Mouse (Mus musculus) hindbrain, postnatal 0 days (tissue): ENCODE measurements around the gene Prkar1a. TPM values are rescaled to one million over a fixed set of nuclear protein-coding genes. Genes with fewer than 3 reads are reported as not detected.

ENCODE experiments used
- ATAC-seq: fragments of 200-750 bp; cut with Nextera tagmentation; 2 replicates; pipeline ENCODE4 v1.8.0; 2017; ENCODE audit warnings: mild to moderate bottlenecking, moderate TSS enrichment, moderate library complexity
- DNase-seq: peaks from one replicate; pipeline ENCODE4 v3.0.0-alpha.2; 2015; ENCODE audit warnings: low spot score
- H3K27ac ChIP-seq: fragments of 300-500 bp; sonication (generic); 2 replicates; pipeline ENCODE4 v1.5.1; 2014; ENCODE audit warnings: mild to moderate bottlenecking
- H3K27me3 ChIP-seq: fragments of 300-500 bp; sonication (generic); 2 replicates; pipeline ENCODE4 v1.6.1; 2014; ENCODE audit warnings: low read length, mixed read lengths; ENCODE audit not compliant: insufficient read depth
- H3K36me3 ChIP-seq: fragments of 300-500 bp; sonication (generic); 2 replicates; pipeline ENCODE4 v1.6.1; 2014; ENCODE audit warnings: low read length, mixed read lengths; ENCODE audit not compliant: insufficient read depth
- H3K4me1 ChIP-seq: fragments of 300-500 bp; sonication (generic); 2 replicates; pipeline ENCODE4 v1.6.1; 2014; ENCODE audit warnings: antibody characterized with exemption, low read length, mixed read lengths; ENCODE audit not compliant: insufficient read depth
- H3K4me2 ChIP-seq: fragments of 300-500 bp; sonication (generic); 2 replicates; pipeline ENCODE4 v1.6.1; 2014; ENCODE audit warnings: low read depth, mild to moderate bottlenecking, low read length, moderate library complexity, mixed read lengths
- H3K4me3 ChIP-seq: fragments of 300-500 bp; sonication (generic); 2 replicates; pipeline ENCODE4 v1.5.1; 2014; ENCODE audit warnings: low read length
- H3K9ac ChIP-seq: fragments of 300-500 bp; sonication (generic); replicated peaks from 2 replicates; pipeline ENCODE4 v1.6.1; 2014; ENCODE audit warnings: mild to moderate bottlenecking, low read length, moderate library complexity, mixed read lengths
- H3K9me3 ChIP-seq: fragments of 300-500 bp; sonication (generic); 2 replicates; pipeline ENCODE4 v1.6.1; 2016; ENCODE audit warnings: low read length, mixed read lengths
- CTCF ChIP-seq: IDR thresholded peaks from 2 replicates; pipeline ENCODE4 v1.5.1; 2016; ENCODE audit warnings: antibody characterized with exemption, control low read depth, low read depth
- WGBS: fragments of 180-500 bp; shearing (Covaris S2); extraction: QIAGEN DNeasy Blood & Tissue Kit; methylation state at CpG from one replicate; pipeline ENCODE4 v1.1.7; 2014; 5-methylcytosine and 5-hydroxymethylcytosine counted together
- polyA plus RNA-seq: library from polyadenylated mRNA; unstranded; fragments of >200 nt; fragmentation: Nextera tagmentation; extraction: Ambion mirVana; gene quantifications from 2 replicates; pipeline ENCODE4 v1.2.1, GENCODE M21; 2015
- total RNA-seq: library from RNA; depleted of rRNA; stranded (reverse); fragments of >200 nt; gene quantifications from 2 replicates; pipeline ENCODE4 v1.2.3, GENCODE M21; 2014; rRNA removed

The Prkar1a gene
- total and polyA plus RNA-seq, 2 experiments from 2014 or later: 190 to 435 TPM

DNA sequence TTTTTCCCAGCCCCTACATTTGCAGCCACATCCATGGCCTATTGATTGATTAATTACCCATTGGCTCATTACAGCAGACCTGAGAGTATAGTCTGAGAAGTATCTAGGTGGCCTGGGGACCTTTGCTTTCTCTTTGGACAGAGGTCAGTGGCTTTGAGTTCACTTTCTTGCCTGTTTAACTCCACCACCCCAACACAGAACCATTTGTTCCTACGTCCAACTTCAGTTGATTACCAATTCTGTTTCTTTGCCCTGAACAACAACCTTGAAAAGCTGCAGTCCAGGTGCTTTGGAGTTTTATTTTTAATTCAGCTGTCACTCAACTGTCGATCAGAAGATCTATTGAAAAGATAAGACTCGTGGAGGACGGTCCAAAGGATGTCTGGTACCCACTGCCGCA lies 60.3 kb downstream of the Prkar1a start:
- Histone ChIP-seq H3K4me1 (peaks cover 6% of the 10 kb centered on the region; the same call in 1 of the 2 replicates), H3K36me3 (no peaks in the 10 kb centered on the region), H3K4me3 (no peak overlapping the region), H3K27me3 (no peaks in the 10 kb centered on the region), H3K4me2 (no peak overlapping the region), H3K27ac (no peak overlapping the region), H3K9me3 (no peaks in the 10 kb centered on the region), H3K9ac (no peak overlapping the region)
- 84% methylated on average over 5 of the region's 5 CpGs for WGBS
- ATAC-seq (no peak), DNase-seq (no peak)
- no peak for TF ChIP-seq CTCF

DNA sequence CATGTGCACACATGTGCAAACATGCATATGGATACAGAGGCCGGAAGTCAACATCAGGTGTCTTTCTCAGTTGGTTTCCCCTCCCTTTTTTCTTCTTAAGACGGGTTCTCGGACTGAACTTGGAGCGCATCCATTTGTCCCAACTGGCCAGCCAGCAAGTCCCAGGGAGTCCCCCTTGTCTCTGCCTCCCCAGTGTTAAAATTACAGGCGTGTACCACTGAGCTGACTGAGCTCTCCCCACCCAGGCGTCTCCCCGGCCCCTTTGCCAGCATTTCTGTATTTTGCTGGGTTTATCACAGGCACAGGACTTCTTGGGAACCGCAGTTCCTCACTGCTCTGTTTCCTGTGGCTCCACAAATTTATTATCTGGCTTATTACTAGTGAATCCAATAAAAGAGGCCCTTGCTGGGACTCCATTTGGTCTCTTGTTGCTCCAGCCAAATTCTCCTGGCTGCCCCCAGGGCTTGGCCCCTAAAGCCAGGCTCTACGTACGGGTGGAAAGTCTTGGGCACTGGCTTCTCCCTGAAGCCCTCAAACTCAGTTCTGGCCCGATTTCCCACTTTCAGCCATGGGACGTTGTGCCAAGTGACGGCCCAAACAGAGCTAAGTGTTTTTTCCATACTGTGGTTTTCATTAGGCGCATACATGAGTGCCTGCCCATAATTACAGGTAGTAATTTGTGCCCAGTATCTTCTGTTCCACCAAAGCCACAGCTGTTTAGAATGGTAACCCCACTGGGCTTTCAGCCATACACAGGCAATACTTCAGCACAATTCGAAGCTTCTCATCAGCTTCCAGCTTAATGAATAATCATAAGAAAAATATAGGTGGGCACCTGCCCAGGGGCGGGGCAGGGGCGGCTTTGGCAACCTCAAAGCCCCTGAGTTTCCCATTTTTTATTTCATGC lies 65.4 kb downstream of the Prkar1a start:
- WGBS: 60% methylated on average over 17 of the region's 17 CpGs
- Histone ChIP-seq H3K27ac (no peak overlapping the region), H3K27me3 (no peaks in the 10 kb centered on the region), H3K4me1 (peaks cover 5% of the 10 kb centered on the region; the same call in 1 of the 2 replicates), H3K36me3 (no peaks in the 10 kb centered on the region), H3K9ac (no peak overlapping the region), H3K4me3 (no peak overlapping the region), H3K9me3 (no peaks in the 10 kb centered on the region), H3K4me2 (no peak overlapping the region)
- no peak for ATAC-seq
- DNase-seq: no peak
- TF ChIP-seq CTCF: no peak

DNA sequence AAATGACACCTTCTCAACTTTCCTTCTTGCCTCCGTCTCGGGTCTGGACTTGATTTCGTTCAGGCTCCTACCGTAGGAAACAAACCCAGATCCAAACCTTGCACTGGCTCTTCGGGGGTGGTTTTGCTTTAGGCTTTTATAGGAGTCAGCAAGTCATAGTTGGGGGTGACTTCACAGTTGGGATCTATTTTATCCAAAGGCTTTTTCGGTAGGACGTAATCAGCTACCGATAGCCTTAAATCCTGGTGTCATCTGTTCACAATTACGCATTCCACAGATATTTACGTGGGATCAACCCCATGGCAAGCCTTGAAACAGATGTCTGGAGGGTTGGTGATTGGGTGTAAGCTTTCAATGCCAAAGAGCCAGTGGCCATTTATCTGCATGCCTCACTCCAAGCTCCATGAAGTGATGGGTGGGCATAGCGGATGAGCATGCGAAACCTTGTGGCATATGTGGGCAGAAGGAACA lies 66.1 kb downstream of the Prkar1a start:
- no peak overlapping the region for H3K27ac ChIP-seq
- ATAC-seq (no peak), DNase-seq (no peak)
- no peaks in the 10 kb centered on the region for H3K36me3 ChIP-seq
- 83% methylated on average over 12 of the region's 12 CpGs for WGBS
- H3K9ac ChIP-seq: no peak overlapping the region
- H3K4me2 ChIP-seq: no peak overlapping the region
- no peaks in the 10 kb centered on the region for H3K27me3 ChIP-seq
- no peak overlapping the region for H3K4me3 ChIP-seq
- no peak for TF ChIP-seq CTCF
- H3K4me1 ChIP-seq: peaks cover 5% of the 10 kb centered on the region; the same call in 1 of the 2 replicates
- H3K9me3 ChIP-seq: no peaks in the 10 kb centered on the region

DNA sequence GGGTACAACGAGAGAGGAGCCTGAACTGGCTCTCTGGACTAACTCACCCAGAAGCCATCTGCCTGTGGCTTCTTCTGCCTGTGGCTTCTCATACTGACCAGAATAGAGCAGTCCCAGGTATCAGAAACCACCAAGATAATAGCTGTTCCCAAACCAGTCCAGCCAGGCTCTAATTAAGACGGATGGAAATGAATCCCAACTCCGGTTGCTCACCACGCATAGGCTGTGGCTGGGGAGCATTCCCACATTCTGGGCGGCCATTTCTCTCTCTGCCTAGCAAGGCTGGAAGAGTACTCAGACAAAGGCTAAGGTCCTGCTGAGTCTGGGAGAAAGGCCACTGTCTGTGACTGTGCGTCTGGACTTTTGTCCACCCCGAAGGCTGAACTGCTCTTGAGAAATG lies 67.8 kb downstream of the Prkar1a start:
- no peak for DNase-seq
- Histone ChIP-seq H3K9me3 (no peaks in the 10 kb centered on the region), H3K36me3 (no peaks in the 10 kb centered on the region), H3K9ac (no peak overlapping the region), H3K4me3 (no peak overlapping the region), H3K4me1 (peaks cover 11% of the 10 kb centered on the region), H3K4me2 (no peak overlapping the region), H3K27me3 (no peaks in the 10 kb centered on the region), H3K27ac (no peak overlapping the region)
- WGBS: 47% methylated on average over 7 of the region's 7 CpGs
- TF ChIP-seq CTCF: no peak
- peak; percentile 27; the same call in 1 of the 2 replicates for ATAC-seq

DNA sequence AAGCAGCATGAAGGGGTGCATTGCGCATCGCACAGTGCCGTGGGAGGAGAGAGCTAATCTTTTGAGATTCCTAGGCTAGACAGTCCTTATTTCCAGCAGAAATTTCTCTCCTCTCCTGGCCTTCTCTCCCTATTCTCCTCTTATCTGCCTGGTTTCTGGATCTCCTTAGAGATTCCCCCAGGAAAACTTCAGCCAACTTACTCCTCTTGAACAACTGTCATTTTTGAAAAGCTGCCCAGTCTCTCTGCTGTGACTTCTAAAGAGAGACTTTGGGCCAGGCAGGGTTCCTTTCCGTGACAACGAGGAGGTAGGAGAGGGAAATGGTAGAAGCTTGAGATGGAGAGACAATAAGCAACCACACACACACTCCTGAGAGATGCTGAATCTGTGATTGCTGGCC lies 68.2 kb downstream of the Prkar1a start:
- WGBS: 56% methylated on average over 5 of the region's 5 CpGs
- H3K4me3 ChIP-seq: no peak overlapping the region
- DNase-seq (no peak), ATAC-seq (no peak)
- no peaks in the 10 kb centered on the region for H3K9me3 ChIP-seq
- H3K4me1 ChIP-seq: peaks cover 11% of the 10 kb centered on the region
- no peak overlapping the region for H3K9ac ChIP-seq
- no peaks in the 10 kb centered on the region for H3K27me3 ChIP-seq
- H3K27ac ChIP-seq: no peak overlapping the region
- no peak overlapping the region for H3K4me2 ChIP-seq
- H3K36me3 ChIP-seq: no peaks in the 10 kb centered on the region
- no peak for TF ChIP-seq CTCF

DNA sequence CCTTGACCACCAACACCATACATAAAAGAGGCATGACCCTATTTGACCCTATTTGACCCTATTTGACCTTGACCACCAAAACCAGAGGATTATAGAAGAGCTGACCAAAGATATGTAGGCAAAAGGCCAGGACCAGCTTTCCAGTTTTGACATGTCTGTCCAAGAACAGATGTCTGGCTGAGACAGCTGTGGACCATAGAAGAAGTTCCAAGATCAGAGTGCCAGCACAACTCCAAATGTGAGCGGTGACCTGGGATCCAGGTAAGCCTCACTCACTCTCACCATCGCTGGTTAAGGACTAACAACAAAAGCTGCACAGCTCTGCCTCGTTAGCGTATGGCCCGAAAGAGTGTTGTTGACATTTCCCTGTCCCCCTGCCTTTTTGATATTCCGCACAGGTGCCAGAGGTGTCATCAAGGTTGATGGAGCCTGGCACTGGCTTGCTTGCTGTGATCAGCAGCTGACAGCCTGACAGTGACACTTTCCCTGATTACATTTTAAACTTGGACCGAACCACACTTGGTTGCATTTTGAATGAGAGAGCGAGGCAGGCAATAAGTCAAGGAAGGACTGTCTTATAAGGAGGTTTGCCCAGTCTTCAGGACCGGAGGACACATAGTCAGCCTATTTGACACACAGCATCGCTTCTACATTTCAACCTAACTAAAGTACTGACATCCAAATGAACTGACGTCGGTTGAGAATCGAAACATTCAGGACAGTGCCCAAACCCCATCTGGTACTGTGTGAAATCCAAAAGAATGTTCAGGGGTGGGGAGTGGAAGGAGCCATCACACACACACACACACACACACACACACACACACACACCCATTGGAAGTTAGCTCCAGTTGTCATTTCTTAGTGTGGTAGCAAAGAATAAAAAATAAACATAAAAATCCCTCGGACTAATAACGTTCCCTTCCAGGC lies 69.0 kb downstream of the Prkar1a start:
- WGBS: 79% methylated on average over 15 of the region's 15 CpGs
- H3K27me3 ChIP-seq: no peaks in the 10 kb centered on the region
- peaks cover 11% of the 10 kb centered on the region for H3K4me1 ChIP-seq
- TF ChIP-seq CTCF: no peak
- H3K4me2 ChIP-seq: no peak overlapping the region
- ATAC-seq (no peak), DNase-seq (no peak)
- H3K27ac ChIP-seq: no peak overlapping the region
- no peak overlapping the region for H3K4me3 ChIP-seq
- no peaks in the 10 kb centered on the region for H3K9me3 ChIP-seq
- H3K36me3 ChIP-seq: no peaks in the 10 kb centered on the region
- no peak overlapping the region for H3K9ac ChIP-seq

Other genes starting within 250 kb of the Prkar1a start
- gene 9930022D16Rik, start 235.5 kb upstream of the Prkar1a start, total RNA-seq: not detected in 2 replicates
- gene 9930022D16Rik, start 235.5 kb upstream of the Prkar1a start, polyA plus RNA-seq: not detected in 2 replicates
- 145 and 151 TPM in 2 replicates for gene Amz2, start 223.5 kb upstream of the Prkar1a start, total RNA-seq
- gene Amz2, start 223.5 kb upstream of the Prkar1a start, polyA plus RNA-seq: 38.4 and 38.8 TPM in 2 replicates
- gene Arsg, start 176.0 kb upstream of the Prkar1a start, total RNA-seq: 10.4 and 13.1 TPM in 2 replicates
- gene Arsg, start 176.0 kb upstream of the Prkar1a start, polyA plus RNA-seq: 9.9 and 10.3 TPM in 2 replicates
- gene Slc16a6, start 175.8 kb upstream of the Prkar1a start, total RNA-seq: 10.5 and 11.2 TPM in 2 replicates
- gene Slc16a6, start 175.8 kb upstream of the Prkar1a start, polyA plus RNA-seq: 7.9 and 8.7 TPM in 2 replicates
- gene Wipi1, start 37.4 kb upstream of the Prkar1a start, total RNA-seq: 14.6 and 23.3 TPM in 2 replicates
- gene Wipi1, start 37.4 kb upstream of the Prkar1a start, polyA plus RNA-seq: 21.0 and 23.5 TPM in 2 replicates
- gene Fam20a, start 72.9 kb downstream of the Prkar1a start, total RNA-seq: 9.1 and 10.1 TPM in 2 replicates
- gene Fam20a, start 72.9 kb downstream of the Prkar1a start, polyA plus RNA-seq: 9.3 and 9.4 TPM in 2 replicates
- not detected in 2 replicates for gene 1700012B07Rik, start 178.6 kb downstream of the Prkar1a start, total RNA-seq
- not detected in 2 replicates for gene 1700012B07Rik, start 178.6 kb downstream of the Prkar1a start, polyA plus RNA-seq